Mouse (Mus musculus) left cerebral cortex, adult 11 months (tissue): ENCODE measurements around the gene Tm9sf2.
"Not testable (repeated sequence)": the region's sequence is repeated elsewhere in the genome, so short reads cannot be mapped to it uniquely, and the experiment has no call there.

ENCODE experiments used
- DNase-seq: peaks from one replicate; pipeline ENCODE4 v3.0.0; 2022; ENCODE audit warnings: low spot score

Tm9sf2 gene

DNA sequence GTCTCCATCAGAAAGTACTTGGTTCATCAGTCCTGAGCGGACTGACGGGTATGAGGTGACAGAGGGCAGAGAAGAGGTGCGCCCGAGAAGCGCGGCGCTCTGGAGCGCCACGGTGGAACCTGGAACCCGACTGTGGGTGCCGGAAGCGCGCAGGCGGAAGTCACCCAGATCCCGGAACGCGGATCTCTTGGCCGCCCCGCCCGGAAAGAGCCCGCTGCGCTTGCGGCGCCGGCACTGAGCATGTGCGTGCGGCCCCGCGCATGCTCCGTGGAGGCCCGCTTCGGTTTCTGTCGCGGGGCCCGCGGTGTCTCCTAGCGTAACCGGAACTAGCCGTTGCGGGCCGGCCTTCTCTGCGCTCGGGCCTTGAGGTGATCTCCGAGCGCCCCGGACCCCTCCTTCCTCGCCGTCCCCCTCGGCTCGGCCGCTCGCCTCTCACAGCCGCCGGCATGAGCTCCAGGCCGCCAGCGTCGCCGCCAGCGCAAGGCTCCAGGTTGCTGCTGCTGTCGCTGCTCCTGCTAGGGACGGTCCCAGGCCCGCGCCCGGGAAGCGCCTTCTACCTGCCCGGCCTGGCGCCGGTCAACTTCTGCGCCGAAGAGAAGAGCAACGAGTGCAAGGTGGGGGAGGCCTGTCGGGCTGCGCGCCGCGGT, at the start of gene Tm9sf2:
Gene Tm9sf2 (plus strand): TSS at position 217 of the 647 bp plus-strand sequence.
- DNase-seq, result peak; percentile 92

DNA sequence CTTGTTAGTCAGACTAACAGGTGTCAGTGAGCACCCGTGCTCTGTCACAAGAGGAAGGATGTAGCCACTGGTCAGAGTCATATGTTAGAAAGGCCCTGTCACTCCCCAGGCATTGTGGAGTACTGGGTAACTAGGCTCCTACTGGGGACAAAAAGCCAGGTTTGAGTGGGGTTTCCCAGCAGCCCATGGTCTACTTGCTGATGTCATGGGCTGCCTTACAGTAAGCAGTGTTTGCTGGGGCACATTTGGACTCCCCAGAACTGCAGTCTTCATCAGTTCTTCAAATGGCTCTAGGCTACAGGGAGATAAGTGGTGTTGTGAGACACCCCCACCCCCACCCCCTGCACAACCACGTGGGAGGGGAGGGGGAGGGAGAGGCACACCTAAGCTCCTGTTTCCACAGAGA, 48.9 kb upstream of the Tm9sf2 start:
- no peak for DNase-seq

DNA sequence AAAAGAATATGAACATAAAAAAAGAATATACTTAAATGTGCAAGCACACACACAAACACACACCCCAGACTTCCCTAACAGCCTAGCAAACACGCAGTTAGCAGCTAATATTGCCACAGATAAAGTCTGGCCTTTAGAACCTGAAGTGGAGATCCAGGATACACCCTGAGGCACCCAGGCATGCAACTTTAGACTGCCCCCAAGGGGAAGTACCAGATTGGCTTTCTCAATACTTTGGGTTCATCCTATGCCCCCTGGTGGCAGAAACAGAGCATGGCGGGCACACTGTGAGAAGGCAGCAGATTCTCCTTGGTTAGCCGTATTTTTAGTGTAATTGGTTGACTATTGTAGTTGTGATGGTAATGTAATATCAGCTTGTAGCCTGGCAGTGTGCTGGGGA, 46.2 kb upstream of the Tm9sf2 start:
- peak; percentile 74 for DNase-seq

- no peak for DNase-seq
Observed at GRCm38 (mm10) chr14:122061376-122061775, 45.5 kb upstream of the Tm9sf2 start.

DNA sequence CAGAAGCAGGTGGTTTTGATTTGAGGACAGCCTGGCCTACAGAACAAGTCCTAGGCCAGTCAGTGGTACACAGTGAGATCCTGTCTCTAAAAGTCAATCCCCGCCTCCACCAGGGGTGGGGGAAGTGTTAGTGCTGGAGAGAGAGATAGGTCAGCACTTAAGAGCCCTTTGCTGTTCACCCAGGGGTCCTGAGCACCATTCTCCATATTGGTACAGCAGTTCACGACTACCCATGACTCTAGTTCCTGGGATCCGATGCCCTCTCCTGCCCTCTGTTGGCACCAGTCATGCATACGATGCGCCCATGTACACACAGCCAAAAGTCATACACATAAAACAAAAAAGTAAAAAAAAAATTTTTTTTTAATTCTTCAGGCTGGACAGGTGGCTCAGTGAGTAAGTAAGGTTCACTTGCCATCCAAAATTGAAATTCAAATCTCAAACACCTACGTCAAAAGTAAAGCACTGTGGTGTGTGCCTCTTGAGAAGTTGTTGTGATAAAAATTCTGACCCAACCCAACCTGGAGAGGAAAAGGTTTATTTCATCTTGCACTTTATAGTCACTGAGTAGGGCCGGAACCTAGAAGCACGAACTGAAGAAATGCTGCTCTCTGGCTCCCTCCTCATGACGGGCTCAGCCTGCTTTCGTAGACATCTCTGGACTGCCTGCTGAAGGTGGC, 44.3 kb upstream of the Tm9sf2 start:
- DNase-seq, result no peak

GRCm38 (mm10) chr14:122063599-122063998, 43.2 kb upstream of the Tm9sf2 start:
- DNase-seq, result no peak

DNA sequence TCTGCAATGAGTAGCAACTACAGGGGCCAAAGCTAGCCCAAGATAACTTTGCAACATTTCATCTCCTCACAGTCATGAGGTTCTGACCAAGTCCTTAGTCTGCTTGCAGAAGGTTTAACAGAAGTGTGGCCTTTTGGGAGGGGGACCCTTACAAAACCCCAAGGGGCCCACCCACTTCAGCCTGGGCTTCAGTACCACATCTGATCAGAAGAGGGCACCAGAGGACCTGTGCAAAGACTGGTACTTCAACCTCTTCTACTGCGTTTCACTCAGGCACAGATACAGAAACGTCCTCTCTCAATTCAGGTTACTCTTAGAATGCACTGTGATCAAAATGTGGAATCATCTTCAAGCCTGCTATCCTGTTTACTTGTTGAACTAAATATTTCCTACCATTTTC, 42.3 kb upstream of the Tm9sf2 start:
- DNase-seq, result peak; percentile 35

DNA sequence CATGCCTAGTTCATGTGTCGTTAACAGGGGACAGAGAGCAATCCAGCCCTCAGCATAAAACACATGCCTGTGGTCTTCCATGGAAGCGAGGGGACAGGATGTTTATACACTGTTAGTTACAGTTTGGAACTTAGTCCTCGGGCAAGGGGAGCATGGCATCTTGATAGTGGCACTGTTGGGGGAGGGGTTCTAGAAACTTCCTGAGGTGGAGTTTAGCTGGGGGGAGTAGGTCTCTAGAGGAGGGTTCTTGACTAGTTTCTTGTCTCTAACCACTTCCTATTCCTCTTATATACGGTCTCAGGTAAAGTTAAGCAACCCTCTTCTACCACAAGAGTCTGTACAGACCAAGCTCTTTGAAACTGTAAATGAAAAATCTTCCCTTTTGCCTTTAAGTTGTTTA, 40.6 kb upstream of the Tm9sf2 start:
- DNase-seq, result no peak

DNA sequence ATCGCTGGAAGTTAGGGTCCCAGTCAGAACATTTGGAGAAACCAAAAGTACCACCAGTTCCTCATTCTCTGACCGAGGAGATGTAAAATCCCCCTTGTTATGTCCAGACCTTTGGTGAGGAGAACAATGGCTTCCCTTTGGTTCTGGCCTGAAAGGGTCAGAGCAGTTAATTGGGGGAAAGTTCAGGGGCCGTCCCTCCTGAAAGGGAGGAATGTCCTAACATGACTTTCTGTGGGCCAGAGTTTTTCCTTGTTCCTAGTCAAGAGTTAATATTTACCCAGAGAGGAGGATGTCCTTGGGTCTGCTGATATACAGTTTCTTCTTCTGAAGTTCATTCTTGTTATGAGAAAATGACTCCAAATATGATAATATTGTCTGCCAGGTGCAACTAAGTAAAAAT, 38.8 kb upstream of the Tm9sf2 start:
- not testable (repeated sequence) for DNase-seq

DNA sequence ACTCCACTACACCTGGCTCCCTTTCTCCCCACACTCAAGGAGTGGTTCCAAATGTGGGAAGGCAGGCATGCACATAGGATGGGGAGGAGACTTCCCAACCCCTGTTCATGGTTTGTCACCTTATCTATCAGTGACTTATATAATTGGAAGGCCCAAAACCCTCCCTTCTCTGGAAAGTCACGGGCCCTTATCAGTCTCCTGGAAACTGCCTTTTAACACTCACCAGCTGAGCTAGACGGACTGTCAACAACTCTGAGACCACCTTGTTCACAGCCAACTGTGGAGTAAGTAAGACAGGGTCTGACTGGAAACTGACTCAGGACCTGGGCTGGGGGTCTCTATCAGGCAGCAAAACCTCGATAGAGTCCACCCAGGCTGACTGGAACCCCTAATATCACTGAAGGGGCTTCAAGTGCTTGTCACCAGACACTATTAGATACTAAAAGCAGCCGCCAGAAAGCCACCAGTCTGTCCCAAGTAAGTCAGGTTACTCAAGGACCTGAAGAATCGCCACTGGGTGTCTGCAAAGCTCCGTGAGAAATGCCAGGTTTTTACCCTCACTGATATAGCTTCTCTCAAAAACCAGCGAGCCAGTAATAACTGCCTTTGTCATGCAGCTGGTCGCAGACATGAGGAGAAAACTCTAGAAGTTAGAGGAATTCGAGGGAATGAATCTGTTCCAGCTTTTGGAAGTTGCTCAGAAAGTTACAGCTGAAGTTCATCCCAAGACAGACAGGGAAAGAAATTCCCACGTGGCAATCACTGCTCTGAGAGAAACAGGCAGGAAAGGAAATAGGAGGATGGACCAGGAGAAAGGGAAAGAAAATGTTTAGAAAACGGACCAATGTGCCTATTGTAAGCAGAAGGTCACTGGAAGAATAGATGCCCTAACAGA, 37.8 kb upstream of the Tm9sf2 start:
- no peak for DNase-seq

DNA sequence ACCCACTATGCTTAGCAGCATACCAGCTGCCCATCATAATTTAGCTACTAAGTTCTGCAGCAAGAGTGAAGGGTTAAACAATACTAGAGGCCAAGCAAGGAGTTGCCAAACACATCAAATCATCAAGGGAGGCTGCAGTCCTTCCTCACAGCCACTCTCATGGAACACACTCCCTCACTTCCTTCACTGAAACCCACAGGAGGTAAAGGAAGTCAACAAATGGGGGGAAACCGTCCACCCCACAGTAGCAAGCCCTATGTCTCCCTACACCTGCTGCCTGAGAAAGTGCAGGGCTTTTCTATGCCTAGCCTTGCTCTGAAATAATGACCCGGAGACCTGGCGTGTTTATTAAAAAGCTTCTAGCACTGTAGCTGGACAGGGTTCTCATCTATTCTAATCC, 36.9 kb upstream of the Tm9sf2 start:
- no peak for DNase-seq

- DNase-seq, result no peak
Observed at GRCm38 (mm10) chr14:122073422-122073821, 33.4 kb upstream of the Tm9sf2 start.

- no peak for DNase-seq
Observed at GRCm38 (mm10) chr14:122074360-122074759, 32.5 kb upstream of the Tm9sf2 start.

- no peak for DNase-seq
Observed at GRCm38 (mm10) chr14:122075485-122076200, 31.2 kb upstream of the Tm9sf2 start.

DNA sequence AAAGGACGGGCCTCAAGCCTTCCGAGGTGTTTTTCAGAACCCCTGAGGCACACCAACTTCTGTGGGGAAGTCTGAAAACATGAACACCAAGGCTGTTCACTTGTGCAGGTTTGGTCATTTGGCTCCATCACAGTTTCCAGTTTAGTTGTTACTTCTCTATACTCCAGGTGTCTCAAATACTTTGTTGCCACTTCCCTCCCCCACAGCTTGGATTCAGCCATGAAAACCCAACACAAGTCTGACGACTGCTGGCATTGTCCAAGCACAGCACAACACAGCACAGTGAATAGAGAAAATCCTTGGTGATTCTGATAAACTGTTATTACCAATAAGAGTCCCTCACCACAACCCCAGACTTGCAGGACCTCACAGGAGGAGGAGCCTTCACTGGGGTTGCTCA, 29.8 kb upstream of the Tm9sf2 start:
- DNase-seq, result no peak

- DNase-seq, result no peak
Observed at GRCm38 (mm10) chr14:122079428-122079827, 27.4 kb upstream of the Tm9sf2 start.

DNA sequence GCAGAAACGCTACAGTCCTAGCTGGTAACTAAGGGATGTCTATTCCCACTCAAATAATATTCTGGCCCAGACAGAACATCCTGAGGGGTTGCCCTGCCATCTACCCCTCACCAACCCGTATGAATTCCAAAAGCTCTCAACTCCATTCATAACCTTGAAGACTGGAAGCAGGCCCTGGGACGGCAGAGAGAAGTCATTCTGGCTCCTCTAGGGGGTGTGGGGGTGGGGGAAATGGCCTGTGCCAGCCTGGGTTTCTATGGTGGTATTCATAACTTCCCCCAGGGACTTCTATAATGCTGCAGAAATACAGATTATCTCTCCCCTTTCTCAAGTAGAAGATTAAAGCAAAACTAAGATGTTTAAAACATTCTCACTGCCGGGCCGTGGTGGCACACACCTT, 26.9 kb upstream of the Tm9sf2 start:
- no peak for DNase-seq

GRCm38 (mm10) chr14:122081308-122081707, 25.5 kb upstream of the Tm9sf2 start:
- DNase-seq, result no peak

- DNase-seq, result no peak
Observed at GRCm38 (mm10) chr14:122083499-122083898, 23.3 kb upstream of the Tm9sf2 start.

GRCm38 (mm10) chr14:122087956-122088355, 18.9 kb upstream of the Tm9sf2 start:
- DNase-seq, result no peak

- DNase-seq, result no peak
Observed at GRCm38 (mm10) chr14:122092363-122092762, 14.5 kb upstream of the Tm9sf2 start.

- no peak for DNase-seq
Observed at GRCm38 (mm10) chr14:122096331-122096730, 10.5 kb upstream of the Tm9sf2 start.
